Mouse (Mus musculus) kidney, embryonic 15.5 days (tissue): ENCODE results near the gene Tspo2. TPM values are rescaled to one million over a fixed set of nuclear protein-coding genes. Genes with fewer than 3 reads are reported as not detected.
"Not testable (repeated sequence)": the region's sequence is repeated elsewhere in the genome, so short reads cannot be mapped to it uniquely, and the experiment has no call there.

ENCODE experiments used
- ATAC-seq: fragments of 200-750 bp; cut with Nextera tagmentation; replicated peaks from 2 replicates; pipeline ENCODE4 v1.8.0; 2017; ENCODE audit warnings: moderate TSS enrichment; ENCODE audit not compliant: low FRiP score
- H3K27ac ChIP-seq: fragments of 300-500 bp; sonication (generic); 2 replicates; pipeline ENCODE4 v1.5.1; 2015; ENCODE audit warnings: mild to moderate bottlenecking, inconsistent platforms
- H3K27me3 ChIP-seq: fragments of 300-500 bp; sonication (generic); 2 replicates; pipeline ENCODE4 v1.6.1; 2015; ENCODE audit warnings: inconsistent platforms
- H3K36me3 ChIP-seq: fragments of 300-500 bp; sonication (generic); 2 replicates; pipeline ENCODE4 v1.6.1; 2015; ENCODE audit warnings: inconsistent platforms
- H3K4me1 ChIP-seq: fragments of 300-500 bp; sonication (generic); 2 replicates; pipeline ENCODE4 v1.6.1; 2015; ENCODE audit warnings: inconsistent platforms
- H3K4me2 ChIP-seq: fragments of 300-500 bp; sonication (generic); 2 replicates; pipeline ENCODE4 v1.6.1; 2015; ENCODE audit warnings: moderate library complexity, mild to moderate bottlenecking, inconsistent platforms
- H3K4me3 ChIP-seq: fragments of 300-500 bp; sonication (generic); replicated peaks from 2 replicates; pipeline ENCODE4 v1.5.1; 2015; ENCODE audit warnings: mild to moderate bottlenecking, inconsistent platforms
- H3K9ac ChIP-seq: fragments of 300-500 bp; sonication (generic); 2 replicates; pipeline ENCODE4 v1.6.1; 2015; ENCODE audit warnings: mild to moderate bottlenecking, inconsistent platforms
- H3K9me3 ChIP-seq: fragments of 300-500 bp; sonication (generic); replicated peaks from 2 replicates; pipeline ENCODE4 v1.6.1; 2016; ENCODE audit warnings: inconsistent platforms
- WGBS: fragments of 180-500 bp; shearing (Covaris S2); methylation state at CpG from one replicate; pipeline ENCODE4 v1.1.7; 2015; ENCODE audit warnings: mixed read lengths; 5-methylcytosine and 5-hydroxymethylcytosine counted together
- polyA plus RNA-seq: library from polyadenylated mRNA; unstranded; fragments of >200 nt; fragmentation: Nextera tagmentation; extraction: Ambion mirVana; gene quantifications from 2 replicates; pipeline ENCODE4 v1.2.1, GENCODE M21; 2015

Gene Tspo2
- 2.4 and 4.1 TPM in 2 replicates for polyA plus RNA-seq

- Histone ChIP-seq H3K9ac (no peak within 1 kb of the TSS), H3K4me1 (peaks cover 18% of the 10 kb centered on the region), H3K4me2 (no peak within 1 kb of the TSS), H3K27me3 (no peaks in the 10 kb centered on the region), H3K4me3 (no peak within 1 kb of the TSS), H3K9me3 (no peaks in the 10 kb centered on the region), H3K27ac (0 out of 2 replicates have a peak within 1 kb of the TSS, but pooled peaks have one; percentile 39), H3K36me3 (no peaks in the 10 kb centered on the region)
- 44% methylated on average over 7 of the region's 7 CpGs for WGBS
- ATAC-seq: peak; percentile 50; the same call in 1 of the 2 replicates
These were observed at the start of gene Tspo2 for GRCm38 (mm10) chr17:48451353-48451675. Tspo2 (minus strand) TSS chr17:48451522.

GRCm38 (mm10) chr17:48500846-48501445, 49.6 kb upstream of the Tspo2 start:
- no peaks in the 10 kb centered on the region for H3K9me3 ChIP-seq
- H3K27ac ChIP-seq: no peak overlapping the region
- no peak overlapping the region for H3K4me3 ChIP-seq
- H3K27me3 ChIP-seq: no peaks in the 10 kb centered on the region
- no peak for ATAC-seq
- no peak overlapping the region for H3K9ac ChIP-seq
- WGBS: 77% methylated on average over 7 of the region's 7 CpGs
- H3K4me2 ChIP-seq: no peak overlapping the region
- H3K36me3 ChIP-seq: no peaks in the 10 kb centered on the region
- H3K4me1 ChIP-seq: 0 out of 2 replicates have a peak, but pooled peaks cover 12% of the 10 kb centered on the region

GRCm38 (mm10) chr17:48497986-48498385, 46.7 kb upstream of the Tspo2 start:
- Histone ChIP-seq H3K9me3 (no peaks in the 10 kb centered on the region), H3K27me3 (no peaks in the 10 kb centered on the region), H3K27ac (no peak overlapping the region), H3K36me3 (no peaks in the 10 kb centered on the region), H3K4me2 (no peak overlapping the region), H3K4me3 (no peak overlapping the region), H3K9ac (no peak overlapping the region), H3K4me1 (no peaks in the 10 kb centered on the region)
- ATAC-seq: no peak
- 67% methylated on average over 3 of the region's 3 CpGs for WGBS

GRCm38 (mm10) chr17:48493986-48494385, 42.7 kb upstream of the Tspo2 start:
- WGBS: 67% methylated on average over 8 of the region's 8 CpGs
- H3K9me3 ChIP-seq: no peaks in the 10 kb centered on the region
- no peak overlapping the region for H3K27ac ChIP-seq
- no peaks in the 10 kb centered on the region for H3K27me3 ChIP-seq
- no peak for ATAC-seq
- H3K4me2 ChIP-seq: no peak overlapping the region
- H3K9ac ChIP-seq: no peak overlapping the region
- H3K4me3 ChIP-seq: no peak overlapping the region
- H3K36me3 ChIP-seq: no peaks in the 10 kb centered on the region
- no peaks in the 10 kb centered on the region for H3K4me1 ChIP-seq

DNA sequence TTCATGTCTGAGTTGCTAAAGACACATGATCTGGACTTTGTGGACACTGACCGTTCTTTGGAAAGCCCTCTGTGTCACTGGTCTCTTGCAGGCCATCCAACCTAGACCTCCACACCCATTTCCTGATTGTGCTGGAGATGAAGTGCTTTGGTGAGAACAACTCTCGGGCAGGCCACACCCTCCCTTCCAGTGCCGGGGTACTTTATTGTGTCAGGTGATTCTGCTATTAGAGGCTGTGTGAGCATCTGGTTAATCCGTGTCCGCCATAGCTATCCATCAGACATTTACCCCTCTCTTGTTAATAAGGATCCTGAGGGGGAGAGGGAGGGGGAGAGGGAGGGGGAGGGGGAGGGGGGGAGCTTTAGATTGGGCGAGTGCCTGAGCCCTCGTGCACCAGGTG, 42.3 kb upstream of the Tspo2 start:
- ATAC-seq: no peak
- no peaks in the 10 kb centered on the region for H3K4me1 ChIP-seq
- no peak overlapping the region for H3K9ac ChIP-seq
- H3K4me2 ChIP-seq: no peak overlapping the region
- H3K36me3 ChIP-seq: no peaks in the 10 kb centered on the region
- H3K9me3 ChIP-seq: no peaks in the 10 kb centered on the region
- no peak overlapping the region for H3K4me3 ChIP-seq
- no peak overlapping the region for H3K27ac ChIP-seq
- WGBS: 43% methylated on average over 7 of the region's 7 CpGs
- H3K27me3 ChIP-seq: no peaks in the 10 kb centered on the region

DNA sequence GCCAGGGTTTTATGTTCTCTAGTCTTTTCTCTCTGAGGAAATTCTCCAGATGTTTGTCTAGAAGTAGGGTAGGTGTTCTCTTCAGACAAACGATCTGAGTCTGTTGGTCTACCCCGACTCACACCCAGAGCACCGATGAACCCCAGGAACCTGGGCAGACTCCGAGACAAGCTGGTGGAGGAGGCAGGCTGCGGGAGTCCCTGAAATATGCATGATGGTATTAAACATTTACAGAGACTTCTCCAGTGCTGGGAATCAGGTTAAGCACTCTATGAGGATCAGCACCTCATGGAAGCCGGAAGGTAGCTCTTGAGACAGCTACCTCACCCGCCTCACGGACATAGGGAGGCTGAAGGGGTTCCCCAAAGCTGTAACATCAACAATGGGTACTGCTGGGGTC, 41.3 kb upstream of the Tspo2 start:
- Histone ChIP-seq H3K36me3 (no peaks in the 10 kb centered on the region), H3K27ac (no peak overlapping the region), H3K27me3 (no peaks in the 10 kb centered on the region), H3K4me1 (no peaks in the 10 kb centered on the region), H3K4me3 (no peak overlapping the region), H3K4me2 (no peak overlapping the region), H3K9ac (no peak overlapping the region), H3K9me3 (no peaks in the 10 kb centered on the region)
- 87% methylated on average over 8 of the region's 8 CpGs for WGBS
- ATAC-seq: no peak

GRCm38 (mm10) chr17:48489466-48489865, 38.1 kb upstream of the Tspo2 start:
- no peaks in the 10 kb centered on the region for H3K4me1 ChIP-seq
- 91% methylated on average over 3 of the region's 3 CpGs for WGBS
- H3K27ac ChIP-seq: no peak overlapping the region
- H3K9me3 ChIP-seq: no peaks in the 10 kb centered on the region
- H3K36me3 ChIP-seq: no peaks in the 10 kb centered on the region
- no peak for ATAC-seq
- H3K9ac ChIP-seq: no peak overlapping the region
- H3K27me3 ChIP-seq: no peaks in the 10 kb centered on the region
- H3K4me2 ChIP-seq: no peak overlapping the region
- H3K4me3 ChIP-seq: no peak overlapping the region

- 91% methylated on average over 5 of the region's 5 CpGs for WGBS
- Histone ChIP-seq H3K4me3 (no peak overlapping the region), H3K4me1 (no peaks in the 10 kb centered on the region), H3K27ac (no peak overlapping the region), H3K9ac (no peak overlapping the region), H3K4me2 (no peak overlapping the region), H3K36me3 (no peaks in the 10 kb centered on the region), H3K27me3 (no peaks in the 10 kb centered on the region), H3K9me3 (no peaks in the 10 kb centered on the region)
- no peak for ATAC-seq
These were observed 32.9 kb upstream of the Tspo2 start for GRCm38 (mm10) chr17:48484191-48484590.

DNA sequence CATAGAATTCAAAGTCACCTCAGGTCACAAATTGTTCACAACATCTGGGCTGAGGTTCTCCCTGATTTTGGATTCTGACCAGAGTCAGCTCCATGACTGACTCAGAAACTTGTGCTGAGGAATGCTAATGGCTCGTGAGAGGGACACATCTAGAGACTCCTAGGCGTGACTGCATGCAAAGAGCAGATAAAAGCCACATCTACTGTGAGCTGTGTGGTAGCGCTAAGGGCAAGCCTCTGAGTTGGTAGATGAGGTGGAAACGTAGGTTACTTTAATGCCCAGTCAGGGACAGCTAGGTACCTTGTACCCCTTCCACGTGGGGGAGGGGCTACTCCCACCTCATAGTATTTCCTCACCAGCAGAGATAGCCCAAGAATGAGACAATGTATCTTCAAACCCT, 32.4 kb upstream of the Tspo2 start:
- H3K27ac ChIP-seq: no peak overlapping the region
- no peaks in the 10 kb centered on the region for H3K27me3 ChIP-seq
- H3K9ac ChIP-seq: no peak overlapping the region
- no peak overlapping the region for H3K4me3 ChIP-seq
- 81% methylated on average over 5 of the region's 5 CpGs for WGBS
- ATAC-seq: no peak
- no peak overlapping the region for H3K4me2 ChIP-seq
- H3K4me1 ChIP-seq: no peaks in the 10 kb centered on the region
- no peaks in the 10 kb centered on the region for H3K9me3 ChIP-seq
- no peaks in the 10 kb centered on the region for H3K36me3 ChIP-seq

DNA sequence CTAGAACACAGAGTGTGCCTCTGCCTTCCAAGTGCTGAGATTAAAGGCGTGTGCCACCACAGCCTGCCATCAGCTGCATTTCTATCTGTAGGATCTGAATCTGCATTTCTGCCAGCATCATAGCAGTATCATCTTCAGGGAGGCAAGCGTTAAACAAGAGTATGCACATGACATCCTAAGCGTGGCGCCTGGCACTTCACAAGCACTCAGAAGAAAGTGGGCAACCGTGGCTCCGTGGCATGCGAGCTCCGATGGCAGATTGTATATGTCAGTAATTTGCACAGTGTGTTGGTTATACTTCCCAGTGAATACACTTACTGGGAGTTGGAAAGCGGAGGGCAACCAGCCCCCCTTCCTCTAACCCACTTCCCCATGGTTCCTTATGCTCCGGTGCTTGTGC, 28.6 kb upstream of the Tspo2 start:
- Histone ChIP-seq H3K9me3 (no peaks in the 10 kb centered on the region), H3K4me2 (no peak overlapping the region), H3K9ac (no peak overlapping the region), H3K4me1 (no peaks in the 10 kb centered on the region), H3K36me3 (no peaks in the 10 kb centered on the region), H3K27ac (no peak overlapping the region), H3K27me3 (no peaks in the 10 kb centered on the region), H3K4me3 (no peak overlapping the region)
- 87% methylated on average over 10 of the region's 10 CpGs for WGBS
- ATAC-seq: no peak

DNA sequence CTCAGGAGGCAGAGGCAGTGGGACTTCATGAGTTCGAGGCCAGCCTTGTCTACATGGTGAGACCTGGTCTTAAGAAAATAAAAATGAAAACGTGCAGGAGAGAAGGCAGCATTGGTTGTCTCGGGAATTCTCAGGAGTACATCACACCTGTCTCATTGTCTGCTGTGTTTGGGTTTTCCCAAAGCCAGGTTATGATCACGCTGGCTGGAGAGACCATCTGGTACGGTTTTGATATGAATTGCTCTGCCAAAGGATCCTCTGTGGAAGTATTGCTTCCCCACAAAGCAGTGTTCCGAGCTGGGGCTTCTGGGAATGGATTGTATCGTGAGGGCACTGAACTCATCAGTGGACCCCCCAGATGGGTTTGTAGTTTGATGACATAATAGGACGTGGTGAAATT, 24.1 kb upstream of the Tspo2 start:
- H3K9me3 ChIP-seq: no peaks in the 10 kb centered on the region
- WGBS: 84% methylated on average over 8 of the region's 8 CpGs
- H3K27ac ChIP-seq: no peak overlapping the region
- H3K27me3 ChIP-seq: no peaks in the 10 kb centered on the region
- H3K36me3 ChIP-seq: no peaks in the 10 kb centered on the region
- no peaks in the 10 kb centered on the region for H3K4me1 ChIP-seq
- ATAC-seq: no peak
- H3K9ac ChIP-seq: no peak overlapping the region
- H3K4me2 ChIP-seq: no peak overlapping the region
- no peak overlapping the region for H3K4me3 ChIP-seq

- WGBS: 77% methylated on average over 6 of the region's 6 CpGs
- not testable (repeated sequence) for H3K4me2 ChIP-seq, ATAC-seq
These were observed 23.0 kb upstream of the Tspo2 start for GRCm38 (mm10) chr17:48474282-48474681.

More at GRCm38 (mm10) chr17:48474282-48474681, 23.0 kb upstream of the Tspo2 start:
- H3K27me3 ChIP-seq, H3K9ac ChIP-seq, H3K4me1 ChIP-seq, H3K4me3 ChIP-seq, H3K9me3 ChIP-seq, H3K27ac ChIP-seq, H3K36me3 ChIP-seq: not testable (repeated sequence)
